Mouse (Mus musculus): ENCODE results near the gene Trappc3.

GRCm38 (mm10) chr4:126310344-126310743 is 48.2 kb downstream of the Trappc3 start:
- TF ChIP-seq POLR2A (IDR thresholded peaks at IDR 0.05; ENCODE audit: control insufficient read depth in 1 of 2, insufficient read depth in 1 of 2, low read depth in 1 of 2, low read length in 2 of 2, poor library complexity in 1 of 2) (no peak), CTCF (IDR thresholded peaks at IDR 0.05 in 2 of 3, conservative IDR thresholded peaks at IDR 0.05 in 1 of 3; ENCODE audit: control insufficient read depth in 1 of 3, insufficient read depth in 1 of 3, low read depth in 2 of 3, low read length in 3 of 3, poor library complexity in 1 of 3, severe bottlenecking in 1 of 3) (no peak), USF2 (IDR thresholded peaks at IDR 0.05; ENCODE audit: borderline replicate concordance in 1 of 2, insufficient read depth in 1 of 2, low read depth in 1 of 2, low read length in 2 of 2) (no peak), KAT2A (conservative IDR thresholded peaks at IDR 0.05; ENCODE audit: low read depth, low read length) (no peak), ZKSCAN1 (IDR thresholded peaks at IDR 0.05; ENCODE audit: low read depth, low read length) (no peak), MAX (IDR thresholded peaks at IDR 0.05; ENCODE audit: low read length) (no peak), GATA1 (IDR thresholded peaks at IDR 0.05; ENCODE audit: low read depth, low read length) (no peak), CHD2 (IDR thresholded peaks at IDR 0.05; ENCODE audit: low read length) (no peak), E2F4 (IDR thresholded peaks at IDR 0.05; ENCODE audit: borderline replicate concordance, low read depth, low read length) (no peak), RAD21 (IDR thresholded peaks at IDR 0.05; ENCODE audit: low read depth, low read length) (no peak), EP300 (IDR thresholded peaks at IDR 0.05; ENCODE audit: low read depth in 1 of 2, low read length in 2 of 2) (no peak), NRF1 (IDR thresholded peaks at IDR 0.05; ENCODE audit: insufficient read depth, low read depth, low read length, poor library complexity, severe bottlenecking) (no peak)
